Mouse (Mus musculus) kidney, embryonic 15.5 days (tissue): ENCODE data around the gene Spib. TPM values are rescaled to one million over a fixed set of nuclear protein-coding genes. Genes with fewer than 3 reads are reported as not detected.

Experiments used
- ATAC-seq: fragments of 200-750 bp; cut with Nextera tagmentation; replicated peaks from 2 replicates; pipeline ENCODE4 v1.8.0; 2017; ENCODE audit warnings: moderate TSS enrichment; ENCODE audit not compliant: low FRiP score
- H3K27ac ChIP-seq: fragments of 300-500 bp; sonication (generic); 2 replicates; pipeline ENCODE4 v1.5.1; 2015; ENCODE audit warnings: mild to moderate bottlenecking, inconsistent platforms
- H3K27me3 ChIP-seq: fragments of 300-500 bp; sonication (generic); 2 replicates; pipeline ENCODE4 v1.6.1; 2015; ENCODE audit warnings: inconsistent platforms
- H3K36me3 ChIP-seq: fragments of 300-500 bp; sonication (generic); 2 replicates; pipeline ENCODE4 v1.6.1; 2015; ENCODE audit warnings: inconsistent platforms
- H3K4me1 ChIP-seq: fragments of 300-500 bp; sonication (generic); 2 replicates; pipeline ENCODE4 v1.6.1; 2015; ENCODE audit warnings: inconsistent platforms
- H3K4me2 ChIP-seq: fragments of 300-500 bp; sonication (generic); 2 replicates; pipeline ENCODE4 v1.6.1; 2015; ENCODE audit warnings: moderate library complexity, mild to moderate bottlenecking, inconsistent platforms
- H3K4me3 ChIP-seq: fragments of 300-500 bp; sonication (generic); replicated peaks from 2 replicates; pipeline ENCODE4 v1.5.1; 2015; ENCODE audit warnings: mild to moderate bottlenecking, inconsistent platforms
- H3K9ac ChIP-seq: fragments of 300-500 bp; sonication (generic); 2 replicates; pipeline ENCODE4 v1.6.1; 2015; ENCODE audit warnings: mild to moderate bottlenecking, inconsistent platforms
- H3K9me3 ChIP-seq: fragments of 300-500 bp; sonication (generic); replicated peaks from 2 replicates; pipeline ENCODE4 v1.6.1; 2016; ENCODE audit warnings: inconsistent platforms
- WGBS: fragments of 180-500 bp; shearing (Covaris S2); methylation state at CpG from one replicate; pipeline ENCODE4 v1.1.7; 2015; ENCODE audit warnings: mixed read lengths; 5-methylcytosine and 5-hydroxymethylcytosine counted together
- polyA plus RNA-seq: library from polyadenylated mRNA; unstranded; fragments of >200 nt; fragmentation: Nextera tagmentation; extraction: Ambion mirVana; gene quantifications from 2 replicates; pipeline ENCODE4 v1.2.1, GENCODE M21; 2015

Spib gene
- polyA plus RNA-seq, 1 experiment from 2014 or later: 0.16 TPM

DNA sequence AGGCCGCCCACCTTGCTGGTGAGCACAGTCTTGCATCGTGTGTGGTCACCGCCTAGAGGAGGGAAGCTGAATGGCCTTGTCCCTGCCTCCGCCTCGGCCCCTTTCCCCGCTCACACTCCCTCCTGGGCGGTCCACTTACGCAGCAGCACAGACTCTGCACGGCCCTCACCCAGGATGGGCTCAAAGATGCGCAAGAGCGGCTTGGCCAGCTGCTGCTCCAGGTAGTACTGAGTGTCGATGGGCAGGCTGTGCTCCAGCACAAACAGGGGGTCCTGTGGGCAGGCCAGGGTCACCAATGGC lies 1.8 kb upstream of the Spib start:
- Histone ChIP-seq H3K36me3 (peaks cover 64% of the 10 kb centered on the region), H3K4me3 (no peak overlapping the region)
- 76% methylated on average over 12 of the region's 12 CpGs for WGBS

DNA sequence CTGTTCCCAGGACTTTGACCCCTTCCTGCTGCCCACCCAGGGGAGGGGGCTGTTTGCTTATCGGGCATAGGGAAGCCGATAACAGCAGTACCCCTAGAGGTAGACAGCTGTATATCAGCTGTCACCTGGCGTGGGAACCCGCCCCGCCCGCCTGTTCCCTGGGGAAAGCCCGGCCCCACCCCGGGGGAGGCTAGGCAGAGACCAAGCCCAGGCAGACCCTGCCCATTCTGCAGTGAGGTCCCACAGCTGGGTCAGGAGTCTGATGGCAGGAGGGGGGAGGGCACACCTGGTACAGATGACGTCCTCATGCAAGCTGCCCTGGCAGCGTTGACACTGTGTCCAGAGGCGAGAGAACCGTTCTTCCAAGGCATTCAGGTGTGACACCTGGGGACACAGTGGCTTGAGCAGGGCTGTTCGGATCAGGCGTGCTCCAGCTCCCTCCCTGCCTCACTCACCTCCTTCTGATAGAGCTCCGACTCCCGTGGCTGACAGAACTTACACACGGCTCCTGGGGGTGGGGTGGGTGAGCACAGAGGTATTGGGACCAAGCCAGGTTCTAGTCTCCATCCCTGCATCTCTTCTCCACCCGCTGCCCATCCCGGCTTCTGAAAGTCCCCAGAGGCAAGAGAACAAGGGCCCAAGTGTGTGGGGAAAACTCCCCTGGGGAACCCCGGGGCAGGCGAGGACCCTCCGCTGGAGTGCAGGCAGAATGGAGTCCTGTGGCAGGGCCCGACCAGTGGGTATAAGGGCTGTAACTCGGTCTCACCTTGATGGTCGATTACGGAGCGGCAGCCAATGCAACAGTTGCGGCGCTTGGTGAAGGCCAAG lies 1.3 kb upstream of the Spib start:
- peaks cover 7% of the 10 kb centered on the region; the same call in 1 of the 2 replicates for H3K27me3 ChIP-seq
- ATAC-seq: no peak
- no peak overlapping the region for H3K4me2 ChIP-seq
- H3K27ac ChIP-seq: no peak overlapping the region
- H3K4me1 ChIP-seq: peaks cover 6% of the 10 kb centered on the region; the same call in 1 of the 2 replicates
- H3K36me3 ChIP-seq: peaks cover 59% of the 10 kb centered on the region
- H3K9ac ChIP-seq: no peak overlapping the region
- 78% methylated on average over 29 of the region's 29 CpGs for WGBS
- H3K9me3 ChIP-seq: no peaks in the 10 kb centered on the region
- no peak overlapping the region for H3K4me3 ChIP-seq

More for the DNA sequence above, 1.8 kb upstream of the Spib start:
- Histone ChIP-seq H3K27ac (no peak overlapping the region), H3K4me2 (no peak overlapping the region), H3K27me3 (peaks cover 1% of the 10 kb centered on the region; the same call in 1 of the 2 replicates), H3K9me3 (no peaks in the 10 kb centered on the region), H3K4me1 (no peaks in the 10 kb centered on the region), H3K9ac (no peak overlapping the region)
- ATAC-seq: no peak

DNA sequence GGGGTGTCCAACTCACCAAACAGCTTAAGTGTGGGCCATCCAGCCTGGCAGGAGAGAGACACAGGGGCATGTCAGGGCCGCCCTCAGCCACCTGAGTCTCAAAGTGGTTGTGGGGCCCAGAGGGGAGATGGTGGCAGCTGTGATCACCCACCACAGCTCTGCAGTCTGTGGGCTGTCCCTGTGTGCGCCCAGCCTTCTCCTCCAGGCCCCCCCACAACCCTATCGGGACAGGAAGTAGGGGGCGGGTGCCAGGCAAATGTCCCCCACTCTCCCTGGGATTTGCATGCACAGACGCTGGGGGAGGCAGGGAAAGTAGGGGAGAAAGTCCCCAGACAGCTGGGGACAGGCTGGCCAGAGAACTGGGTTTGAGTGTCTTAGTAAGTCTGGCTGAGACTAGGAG lies 664 bp downstream of the Spib start:
- no peak for ATAC-seq
- no peak overlapping the region for H3K4me3 ChIP-seq
- 43% methylated on average over 5 of the region's 5 CpGs for WGBS
- H3K27me3 ChIP-seq: peaks cover 25% of the 10 kb centered on the region
- no peaks in the 10 kb centered on the region for H3K9me3 ChIP-seq
- H3K4me2 ChIP-seq: no peak overlapping the region
- peaks cover 12% of the 10 kb centered on the region for H3K4me1 ChIP-seq
- H3K9ac ChIP-seq: no peak overlapping the region
- H3K27ac ChIP-seq: no peak overlapping the region
- peaks cover 39% of the 10 kb centered on the region for H3K36me3 ChIP-seq

DNA sequence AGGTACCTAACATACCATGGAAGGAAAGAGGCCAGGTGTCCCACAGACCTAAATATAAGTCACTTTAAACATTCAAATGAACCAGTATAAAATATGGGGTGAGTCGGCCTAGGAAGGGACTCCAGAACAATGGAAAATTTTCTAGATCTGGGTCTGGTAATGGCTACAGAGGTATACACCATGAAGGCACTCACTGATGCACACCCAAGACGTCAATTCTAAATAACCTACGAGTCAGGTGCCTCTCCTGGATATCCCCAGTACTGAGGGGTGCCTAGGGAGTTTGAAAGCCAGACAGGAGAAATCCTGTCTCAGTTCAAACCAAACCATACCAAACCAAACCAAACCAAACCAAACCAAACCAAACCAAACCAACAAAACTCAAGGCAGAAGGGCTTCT lies 1.4 kb downstream of the Spib start:
- peaks cover 28% of the 10 kb centered on the region for H3K27me3 ChIP-seq
- no peak overlapping the region for H3K4me2 ChIP-seq
- H3K9me3 ChIP-seq: no peaks in the 10 kb centered on the region
- H3K36me3 ChIP-seq: peaks cover 32% of the 10 kb centered on the region
- H3K27ac ChIP-seq: no peak overlapping the region
- 85% methylated on average over 3 of the region's 3 CpGs for WGBS
- ATAC-seq: no peak
- H3K9ac ChIP-seq: no peak overlapping the region
- peaks cover 15% of the 10 kb centered on the region for H3K4me1 ChIP-seq
- no peak overlapping the region for H3K4me3 ChIP-seq

GRCm38 (mm10) chr7:44529518-44529917 lies 2.4 kb downstream of the Spib start:
- H3K9me3 ChIP-seq: no peaks in the 10 kb centered on the region
- no peak overlapping the region for H3K9ac ChIP-seq
- peaks cover 34% of the 10 kb centered on the region for H3K27me3 ChIP-seq
- ATAC-seq: no peak
- WGBS: 72% methylated on average over 5 of the region's 5 CpGs
- no peak overlapping the region for H3K4me3 ChIP-seq
- no peak overlapping the region for H3K27ac ChIP-seq
- peaks cover 23% of the 10 kb centered on the region for H3K36me3 ChIP-seq
- H3K4me2 ChIP-seq: no peak overlapping the region
- peaks cover 24% of the 10 kb centered on the region for H3K4me1 ChIP-seq

GRCm38 (mm10) chr7:44527483-44528398 lies 4.1 kb downstream of the Spib start:
- Histone ChIP-seq H3K9ac (peak overlapping the region; percentile 55), H3K27ac (peak overlapping the region; percentile 45; the same call in 1 of the 2 replicates), H3K4me3 (peak overlapping the region; percentile 42), H3K36me3 (peaks cover 6% of the 10 kb centered on the region), H3K9me3 (no peaks in the 10 kb centered on the region), H3K27me3 (peaks cover 51% of the 10 kb centered on the region), H3K4me2 (peak overlapping the region; percentile 83), H3K4me1 (peaks cover 25% of the 10 kb centered on the region)
- WGBS: 5% methylated on average over 40 of the region's 40 CpGs
- peak; percentile 59 for ATAC-seq

- no peak overlapping the region for H3K9ac ChIP-seq
- H3K27ac ChIP-seq: no peak overlapping the region
- no peaks in the 10 kb centered on the region for H3K36me3 ChIP-seq
- no peak for ATAC-seq
- H3K27me3 ChIP-seq: peaks cover 63% of the 10 kb centered on the region
- H3K4me2 ChIP-seq: no peak overlapping the region
- no peak overlapping the region for H3K4me3 ChIP-seq
- H3K4me1 ChIP-seq: peaks cover 29% of the 10 kb centered on the region
- H3K9me3 ChIP-seq: no peaks in the 10 kb centered on the region
- 85% methylated on average over 14 of the region's 14 CpGs for WGBS
These were observed 5.3 kb downstream of the Spib start for GRCm38 (mm10) chr7:44526414-44527154.

GRCm38 (mm10) chr7:44525126-44525832 lies 6.6 kb downstream of the Spib start:
- Histone ChIP-seq H3K27me3 (peaks cover 65% of the 10 kb centered on the region), H3K9ac (peak overlapping the region; percentile 11; the same call in 1 of the 2 replicates)

GRCm38 (mm10) chr7:44524502-44524901 lies 7.4 kb downstream of the Spib start, which contains the start of gene Mybpc2:
TSS of gene Mybpc2 (minus strand) at chr7:44524656.
- Histone ChIP-seq H3K4me3 (peak within 1 kb of the TSS; percentile 13), H3K4me2 (peak within 1 kb of the TSS; percentile 50), H3K27ac (no peak within 1 kb of the TSS), H3K36me3 (no peaks in the 10 kb centered on the region), H3K4me1 (peaks cover 35% of the 10 kb centered on the region), H3K27me3 (peaks cover 65% of the 10 kb centered on the region), H3K9me3 (no peaks in the 10 kb centered on the region), H3K9ac (peak within 1 kb of the TSS; percentile 11; the same call in 1 of the 2 replicates)
- ATAC-seq: no peak
- WGBS: 27% methylated on average over 12 of the region's 12 CpGs

More at GRCm38 (mm10) chr7:44525126-44525832, 6.6 kb downstream of the Spib start:
- peak overlapping the region; percentile 50 for H3K4me2 ChIP-seq
- no peak overlapping the region for H3K27ac ChIP-seq
- H3K9me3 ChIP-seq: no peaks in the 10 kb centered on the region
- no peak for ATAC-seq
- no peaks in the 10 kb centered on the region for H3K36me3 ChIP-seq
- WGBS: 11% methylated on average over 22 of the region's 22 CpGs
- peak overlapping the region; percentile 13 for H3K4me3 ChIP-seq
- peaks cover 35% of the 10 kb centered on the region for H3K4me1 ChIP-seq

GRCm38 (mm10) chr7:44523056-44523455 lies 8.8 kb downstream of the Spib start:
- no peak overlapping the region for H3K4me2 ChIP-seq
- no peaks in the 10 kb centered on the region for H3K9me3 ChIP-seq
- ATAC-seq: no peak
- H3K4me1 ChIP-seq: peaks cover 28% of the 10 kb centered on the region
- H3K27me3 ChIP-seq: peaks cover 57% of the 10 kb centered on the region
- H3K4me3 ChIP-seq: no peak overlapping the region
- H3K36me3 ChIP-seq: no peaks in the 10 kb centered on the region
- H3K27ac ChIP-seq: no peak overlapping the region
- WGBS: 63% methylated on average over 2 of the region's 2 CpGs
- H3K9ac ChIP-seq: no peak overlapping the region

DNA sequence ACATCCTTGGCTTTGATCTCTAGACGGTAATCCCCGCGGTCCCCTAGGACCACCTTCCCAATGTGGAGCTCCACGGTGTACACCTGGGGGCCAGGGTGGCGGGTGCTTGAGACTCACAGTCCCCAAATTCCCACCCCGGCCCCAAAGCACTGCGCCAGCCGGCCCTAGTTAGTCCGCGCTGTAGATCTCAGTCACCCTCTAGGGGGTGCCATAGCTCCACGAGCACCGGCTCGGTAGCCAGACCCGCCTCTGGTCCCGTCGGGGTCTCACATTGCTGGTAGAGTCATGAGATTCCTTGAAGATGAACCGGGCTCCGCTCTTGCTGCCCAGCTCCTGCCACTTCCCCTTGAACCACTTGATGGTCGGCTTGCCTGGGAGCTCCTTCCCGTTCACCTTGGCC lies 10.2 kb downstream of the Spib start:
- Histone ChIP-seq H3K4me3 (peak overlapping the region; percentile 14; the same call in 1 of the 2 replicates), H3K27ac (no peak overlapping the region), H3K9ac (peak overlapping the region; percentile 38), H3K36me3 (no peaks in the 10 kb centered on the region), H3K9me3 (no peaks in the 10 kb centered on the region), H3K27me3 (peaks cover 45% of the 10 kb centered on the region), H3K4me2 (peak overlapping the region; percentile 52), H3K4me1 (peaks cover 23% of the 10 kb centered on the region)
- ATAC-seq: 0 out of 2 replicates have a peak, but pooled peaks have one; percentile 52
- WGBS: 3% methylated on average over 20 of the region's 20 CpGs
